Mouse (Mus musculus): ENCODE results near the gene Cfhr2.
"Not testable (repeated sequence)": the region's sequence is repeated elsewhere in the genome, so short reads cannot be mapped to it uniquely, and the experiment has no call there.

Cfhr2 gene

DNA sequence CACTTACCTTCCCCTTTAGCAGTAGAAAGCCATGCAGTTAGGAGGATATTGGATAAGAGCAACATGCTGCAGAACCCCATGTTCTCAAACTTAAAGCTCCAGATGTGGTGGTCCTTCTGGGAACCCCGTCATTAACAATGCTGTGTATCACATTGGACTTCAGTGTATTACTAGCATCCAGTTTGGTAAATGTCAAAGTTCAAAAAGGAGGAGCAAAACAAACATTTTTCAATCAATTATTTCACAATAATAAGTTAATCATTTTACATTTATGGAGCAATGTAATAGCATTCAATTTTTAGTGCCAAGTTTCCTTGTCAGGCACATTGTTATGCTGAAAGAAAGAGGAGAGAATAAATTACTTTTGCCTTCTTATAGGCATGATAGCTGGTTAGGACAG lies at the start of gene Cfhr2:
Gene Cfhr2 (minus strand): TSS at position 155 of the 400 bp plus-strand sequence.
- DNase-seq (ENCODE audit: low spot score in 2 of 2), result no peak

DNA sequence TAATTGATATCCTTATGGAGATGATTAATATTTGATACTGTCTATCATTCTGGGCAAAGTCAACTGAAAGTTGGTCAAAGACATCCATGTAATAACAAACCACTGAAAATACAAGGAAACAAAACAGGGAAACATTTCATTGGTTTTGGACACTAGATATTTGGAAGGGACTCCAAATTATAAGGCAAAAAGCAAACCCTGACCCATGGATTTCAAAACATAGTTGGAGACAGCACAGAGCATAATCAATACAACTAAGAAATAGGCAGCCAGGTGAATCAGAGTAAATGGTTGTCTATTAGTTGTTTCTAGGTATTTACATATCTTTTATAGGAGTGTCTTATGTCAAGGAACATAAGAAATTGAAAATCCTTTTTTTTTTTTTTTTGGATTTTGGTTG lies 5.2 kb upstream of the Cfhr2 start:
- DNase-seq (ENCODE audit: low spot score in 2 of 2), result no peak

DNA sequence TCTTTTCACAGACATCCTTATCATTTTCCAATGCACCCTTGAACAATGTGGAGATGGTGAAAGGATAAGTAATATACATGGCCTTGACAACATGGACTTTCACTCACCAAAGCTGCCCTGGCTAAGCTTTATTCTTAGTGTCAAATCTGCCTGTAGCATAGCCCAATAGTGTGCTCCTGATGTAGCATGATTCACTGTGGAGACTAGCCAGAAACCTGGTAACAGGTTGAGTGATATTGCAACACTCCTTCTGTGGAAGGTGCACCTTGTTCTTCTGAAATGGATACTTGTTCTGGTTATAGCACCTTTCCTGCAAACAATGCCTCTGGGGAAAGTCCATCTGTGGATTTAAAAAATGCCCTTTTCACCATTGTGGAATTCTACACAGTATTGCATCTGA lies 1.7 kb upstream of the Cfhr2 start:
- DNase-seq (ENCODE audit: low spot score in 2 of 2), result no peak

GRCm38 (mm10) chr1:139839699-139840098 lies 18.8 kb downstream of the Cfhr2 start:
- no peak for DNase-seq (ENCODE audit: low spot score in 2 of 2)

GRCm38 (mm10) chr1:139839290-139839689 lies 19.2 kb downstream of the Cfhr2 start:
- DNase-seq (ENCODE audit: low spot score in 2 of 2), result no peak

- no peak for DNase-seq (ENCODE audit: low spot score in 2 of 2)
Observed at GRCm38 (mm10) chr1:139808594-139808993, 49.9 kb downstream of the Cfhr2 start.

- DNase-seq (ENCODE audit: low spot score in 2 of 2), result no peak
Observed at GRCm38 (mm10) chr1:139781143-139781542, 77.4 kb downstream of the Cfhr2 start, which contains the start of gene Gm4788. TSS of gene Gm4788 (minus strand) at chr1:139781243.

GRCm38 (mm10) chr1:139769913-139770312 lies 88.6 kb downstream of the Cfhr2 start:
- DNase-seq (ENCODE audit: low spot score in 2 of 2), result not testable (repeated sequence)

Measured in urinary bladder, postnatal 36 days (tissue).